Mouse (Mus musculus) cerebellum, adult 11 months (tissue): ENCODE data around the gene Rgs6.

Experiments used
- DNase-seq: peaks from one replicate; pipeline ENCODE4 v3.0.0; 2022

The Rgs6 gene

GRCm38 (mm10) chr12:83211146-83211822 lies 623.2 kb downstream of the Rgs6 start:
- no peak for DNase-seq
